In genomic region chr1:90770027-90770426, GRCm38 (mm10) we compare ENCODE assay signal across 29 mouse cellular contexts.
DNase-seq lines count a peak whose midpoint lies in the region; ATAC-seq lines count a peak whose summit lies in the region.
"Had no signal": no experiment of that assay in that cellular context is flagged by ENCODE, and none has a peak within 500 bp of the region (broad histone marks: within the 10 kb centered on the region; RNA-seq: fewer than 3 reads in every experiment).

No protein-coding gene starts in this region.

- intact Hi-C loops in heart, postnatal 14 days (cut with DNase I) = no loop called here

- H3K9ac ChIP-seq in lung, embryonic 15.5 days = no peak overlapping the region
- no peak overlapping the region for H3K9ac ChIP-seq in embryonic facial prominence, embryonic 14.5 days (ENCODE audit: low read depth, low read length)
- no peak overlapping the region for H3K9ac ChIP-seq in stomach, embryonic 15.5 days
- H3K9ac ChIP-seq: hindbrain, embryonic 15.5 days; limb, embryonic 13.5 days; liver, embryonic 12.5 days; midbrain, embryonic 15.5 days; neural tube, embryonic 15.5 days had no signal

- peak; percentile 36 for DNase-seq in heart, adult 11 months
- DNase-seq in heart, postnatal 14 days = no peak
- no peak for DNase-seq in lung, postnatal 25 days (ENCODE audit: low spot score)
- peak; percentile 28 for DNase-seq in embryonic facial prominence, embryonic 14.5 days (ENCODE audit: low spot score)
- no peak for DNase-seq in adrenal gland, adult 18-20 months (ENCODE audit: low spot score in 2 of 2)
- no peak for DNase-seq in left cerebral cortex, adult 11 months (ENCODE audit: low spot score)
- DNase-seq: adrenal gland, postnatal 10 days; cerebellum, adult 8-10 months; cerebellum, postnatal 36 days; gastrocnemius, postnatal 25 days; heart, adult 18-20 months; kidney, postnatal 14 days; lung, postnatal 14 days; right cerebral cortex, postnatal 4 days; thymus, postnatal 14 days had no signal

- WGBS in lung, embryonic 15.5 days = 29% methylated on average over 7 of the region's 7 CpGs
- WGBS in embryonic facial prominence, embryonic 14.5 days = 62% methylated on average over 7 of the region's 7 CpGs
- 35% methylated on average over 7 of the region's 7 CpGs for WGBS in stomach, embryonic 15.5 days

- no peak overlapping the region for H3K4me3 ChIP-seq in lung, embryonic 15.5 days
- no peak overlapping the region for H3K4me3 ChIP-seq in embryonic facial prominence, embryonic 14.5 days (ENCODE audit: low read depth, low read length)
- H3K4me3 ChIP-seq in stomach, embryonic 15.5 days (replicated peaks) = no peak overlapping the region
- H3K4me3 ChIP-seq: hindbrain, embryonic 10.5 days; hindbrain, embryonic 15.5 days; left cerebral cortex, adult 2 months; limb, embryonic 13.5 days; liver, embryonic 12.5 days; midbrain, embryonic 10.5 days; midbrain, embryonic 15.5 days; neural tube, embryonic 15.5 days had no signal

- peaks cover 34% of the 10 kb centered on the region for H3K36me3 ChIP-seq in lung, embryonic 15.5 days
- peaks cover 74% of the 10 kb centered on the region for H3K36me3 ChIP-seq in embryonic facial prominence, embryonic 14.5 days (ENCODE audit: control insufficient read depth, insufficient read depth, low read length)
- H3K36me3 ChIP-seq in stomach, embryonic 15.5 days = peaks cover 4% of the 10 kb centered on the region; the same call in 1 of the 2 replicates
- H3K36me3 ChIP-seq: G1E; hindbrain, embryonic 10.5 days; hindbrain, embryonic 15.5 days; liver, embryonic 12.5 days; midbrain, embryonic 10.5 days; midbrain, embryonic 15.5 days; neural tube, embryonic 15.5 days had no signal

- no peak overlapping the region for H3K4me2 ChIP-seq in lung, embryonic 15.5 days
- no peak overlapping the region for H3K4me2 ChIP-seq in embryonic facial prominence, embryonic 14.5 days (ENCODE audit: low read depth, low read length)
- no peak overlapping the region for H3K4me2 ChIP-seq in stomach, embryonic 15.5 days
- H3K4me2 ChIP-seq: heart, embryonic 11.5 days; hindbrain, embryonic 15.5 days; limb, embryonic 13.5 days; liver, embryonic 12.5 days; midbrain, embryonic 15.5 days; neural tube, embryonic 15.5 days had no signal

- no peaks in the 10 kb centered on the region for H3K9me3 ChIP-seq in lung, embryonic 15.5 days
- H3K9me3 ChIP-seq in embryonic facial prominence, embryonic 14.5 days (ENCODE audit: control insufficient read depth, low read length) = no peaks in the 10 kb centered on the region
- H3K9me3 ChIP-seq in stomach, embryonic 15.5 days = no peaks in the 10 kb centered on the region
- H3K9me3 ChIP-seq: hindbrain, embryonic 10.5 days; hindbrain, embryonic 15.5 days; limb, embryonic 13.5 days; liver, embryonic 12.5 days; midbrain, embryonic 10.5 days; midbrain, embryonic 15.5 days; neural tube, embryonic 15.5 days had no signal

- peaks cover 16% of the 10 kb centered on the region for H3K4me1 ChIP-seq in lung, embryonic 15.5 days
- peaks cover 7% of the 10 kb centered on the region for H3K4me1 ChIP-seq in embryonic facial prominence, embryonic 14.5 days (ENCODE audit: control insufficient read depth, insufficient read depth, low read length)
- peaks cover 22% of the 10 kb centered on the region for H3K4me1 ChIP-seq in stomach, embryonic 15.5 days
- H3K4me1 ChIP-seq: hindbrain, embryonic 15.5 days; liver, embryonic 12.5 days; midbrain, embryonic 15.5 days; neural tube, embryonic 15.5 days had no signal

- peak overlapping the region; percentile 78 for H3K27ac ChIP-seq in lung, embryonic 15.5 days
- H3K27ac ChIP-seq in embryonic facial prominence, embryonic 14.5 days (replicated peaks; ENCODE audit: low read depth, low read length) = peak overlapping the region; percentile 54
- peak overlapping the region; percentile 89 for H3K27ac ChIP-seq in stomach, embryonic 15.5 days
- H3K27ac ChIP-seq: hindbrain, embryonic 10.5 days; hindbrain, embryonic 15.5 days; left cerebral cortex, adult 2 months; limb, embryonic 13.5 days; liver, embryonic 12.5 days; midbrain, embryonic 10.5 days; midbrain, embryonic 15.5 days; neural tube, embryonic 15.5 days had no signal

- ATAC-seq in lung, embryonic 15.5 days (ENCODE audit: borderline replicate concordance, extremely low read depth, low FRiP score, low TSS enrichment) = peak; percentile 63; the same call in 1 of the 2 replicates
- peak; percentile 9; the same call in 1 of the 2 replicates for ATAC-seq in embryonic facial prominence, embryonic 14.5 days (ENCODE audit: low read depth)
- peak; percentile 19; the same call in 1 of the 2 replicates for ATAC-seq in stomach, embryonic 15.5 days (ENCODE audit: insufficient read depth, low FRiP score, low read depth)
- ATAC-seq: forebrain, embryonic 14.5 days; inflammation-experienced regulatory T-cells, adult 6 months; liver, embryonic 12.5 days; midbrain, embryonic 15.5 days had no signal

- H3K27me3 ChIP-seq in lung, embryonic 15.5 days = no peaks in the 10 kb centered on the region
- no peaks in the 10 kb centered on the region for H3K27me3 ChIP-seq in embryonic facial prominence, embryonic 14.5 days (replicated peaks; ENCODE audit: control insufficient read depth, insufficient read depth, low read length)
- no peaks in the 10 kb centered on the region for H3K27me3 ChIP-seq in stomach, embryonic 15.5 days (replicated peaks)
- H3K27me3 ChIP-seq: hindbrain, embryonic 15.5 days; limb, embryonic 13.5 days; liver, embryonic 12.5 days; midbrain, embryonic 15.5 days; neural tube, embryonic 15.5 days had no signal

Comparison
In these comparisons a context has a peak if more than half of its experiments do, and no peak if none do; other contexts are left out.
1. DNase-seq: peak in heart, adult 11 months (single experiment) and embryonic facial prominence, embryonic 14.5 days (single experiment); none in heart, postnatal 14 days (0 of 2), lung, postnatal 25 days (single experiment), adrenal gland, adult 18-20 months (0 of 2) and left cerebral cortex, adult 11 months (single experiment).
2. ATAC-seq: peak in every context shown above with its lines; median percentile 63 in lung, embryonic 15.5 days; 19 in stomach, embryonic 15.5 days; 9 in embryonic facial prominence, embryonic 14.5 days.
3. Peak in every context shown above with its lines, with median percentiles within 50 percentile points of each other: H3K27ac ChIP-seq.